Mouse (Mus musculus): ENCODE data around the gene Accs.

The Accs gene

GRCm38 (mm10) chr2:93851303-93851702, 1.6 kb upstream of the Accs start:
- no peak for DNase-seq

GRCm38 (mm10) chr2:93850317-93850944, 688 bp upstream of the Accs start:
- no peak for DNase-seq

GRCm38 (mm10) chr2:93841349-93841748, 8.4 kb downstream of the Accs start:
- no peak for DNase-seq

- no peak for DNase-seq
Measured at GRCm38 (mm10) chr2:93840109-93840508, 9.6 kb downstream of the Accs start.

GRCm38 (mm10) chr2:93838931-93839330, 10.8 kb downstream of the Accs start:
- DNase-seq = no peak

GRCm38 (mm10) chr2:93836232-93836785, 13.4 kb downstream of the Accs start:
- no peak for DNase-seq

- no peak for DNase-seq
Measured at GRCm38 (mm10) chr2:93835596-93835995, 14.1 kb downstream of the Accs start.

GRCm38 (mm10) chr2:93823519-93823918, 26.2 kb downstream of the Accs start:
- DNase-seq = peak; percentile 89

GRCm38 (mm10) chr2:93822045-93822749, 27.5 kb downstream of the Accs start, which contains the start of gene Ext2:
Gene Ext2, minus strand, starts transcription at chr2:93822568.
- peak; percentile 91 for DNase-seq

GRCm38 (mm10) chr2:93817791-93818190, 32.0 kb downstream of the Accs start:
- DNase-seq = no peak

GRCm38 (mm10) chr2:93813343-93813742, 36.4 kb downstream of the Accs start:
- DNase-seq = peak; percentile 11

- DNase-seq = peak; percentile 73
Measured at GRCm38 (mm10) chr2:93811812-93812211, 37.9 kb downstream of the Accs start.

GRCm38 (mm10) chr2:93809931-93810330, 39.8 kb downstream of the Accs start:
- DNase-seq = peak; percentile 72

GRCm38 (mm10) chr2:93808071-93808470, 41.7 kb downstream of the Accs start:
- DNase-seq = no peak

GRCm38 (mm10) chr2:93807440-93807839, 42.3 kb downstream of the Accs start:
- DNase-seq = no peak

GRCm38 (mm10) chr2:93806487-93807201, 43.1 kb downstream of the Accs start:
- no peak for DNase-seq

- DNase-seq = no peak
Measured at GRCm38 (mm10) chr2:93805523-93805922, 44.2 kb downstream of the Accs start.

GRCm38 (mm10) chr2:93805066-93805465, 44.7 kb downstream of the Accs start:
- DNase-seq = no peak

- no peak for DNase-seq
Measured at GRCm38 (mm10) chr2:93802947-93803346, 46.8 kb downstream of the Accs start.

- no peak for DNase-seq
Measured at GRCm38 (mm10) chr2:93801097-93801496, 48.6 kb downstream of the Accs start.

GRCm38 (mm10) chr2:93797162-93797795, 52.5 kb downstream of the Accs start:
- DNase-seq = no peak

GRCm38 (mm10) chr2:93794375-93794774, 55.4 kb downstream of the Accs start:
- no peak for DNase-seq
